Mouse (Mus musculus) brain, embryonic 18.5 days (tissue): ENCODE results near the gene Cxcr6.
"Not testable (repeated sequence)": the region's sequence is repeated elsewhere in the genome, so short reads cannot be mapped to it uniquely, and the experiment has no call there.

Source experiments
- DNase-seq: peaks from one replicate; pipeline ENCODE4 v3.0.0-alpha.2; 2012; ENCODE audit warnings: low read depth, low spot score

Gene Cxcr6

GRCm38 (mm10) chr9:123806267-123806666 lies at the start of gene Cxcr6:
Gene Cxcr6, plus strand, starts transcription at chr9:123806475.
- DNase-seq, result no peak

- no peak for DNase-seq
These were observed 49.5 kb upstream of the Cxcr6 start for GRCm38 (mm10) chr9:123756752-123757151.

GRCm38 (mm10) chr9:123757326-123757725 lies 48.9 kb upstream of the Cxcr6 start:
- no peak for DNase-seq

- DNase-seq, result no peak
These were observed 48.1 kb upstream of the Cxcr6 start for GRCm38 (mm10) chr9:123758156-123758555.

- no peak for DNase-seq
These were observed 47.6 kb upstream of the Cxcr6 start for GRCm38 (mm10) chr9:123758645-123759044.

- DNase-seq, result no peak
These were observed 45.5 kb upstream of the Cxcr6 start for GRCm38 (mm10) chr9:123760806-123761205.

GRCm38 (mm10) chr9:123762886-123763285 lies 43.4 kb upstream of the Cxcr6 start:
- no peak for DNase-seq

GRCm38 (mm10) chr9:123763771-123764170 lies 42.5 kb upstream of the Cxcr6 start:
- DNase-seq, result no peak

- DNase-seq, result no peak
These were observed 39.3 kb upstream of the Cxcr6 start for GRCm38 (mm10) chr9:123766996-123767395.

- no peak for DNase-seq
These were observed 37.8 kb upstream of the Cxcr6 start for GRCm38 (mm10) chr9:123768443-123768842.

GRCm38 (mm10) chr9:123769532-123769931 lies 36.7 kb upstream of the Cxcr6 start:
- DNase-seq, result no peak

GRCm38 (mm10) chr9:123773299-123773698 lies 33.0 kb upstream of the Cxcr6 start:
- DNase-seq, result not testable (repeated sequence)

- no peak for DNase-seq
These were observed 17.3 kb upstream of the Cxcr6 start for GRCm38 (mm10) chr9:123788855-123789529.

GRCm38 (mm10) chr9:123796174-123796573 lies 10.1 kb upstream of the Cxcr6 start:
- no peak for DNase-seq

GRCm38 (mm10) chr9:123801527-123801926 lies 4.7 kb upstream of the Cxcr6 start:
- no peak for DNase-seq

GRCm38 (mm10) chr9:123802421-123802820 lies 3.9 kb upstream of the Cxcr6 start:
- DNase-seq, result no peak

GRCm38 (mm10) chr9:123802896-123803295 lies 3.4 kb upstream of the Cxcr6 start:
- no peak for DNase-seq

GRCm38 (mm10) chr9:123805241-123805640 lies 1.0 kb upstream of the Cxcr6 start:
- no peak for DNase-seq

- no peak for DNase-seq
These were observed 2.3 kb downstream of the Cxcr6 start for GRCm38 (mm10) chr9:123808583-123808982.

GRCm38 (mm10) chr9:123811831-123812230 lies 5.6 kb downstream of the Cxcr6 start:
- DNase-seq, result no peak

GRCm38 (mm10) chr9:123814326-123814725 lies 8.1 kb downstream of the Cxcr6 start:
- DNase-seq, result no peak

GRCm38 (mm10) chr9:123814821-123815220 lies 8.5 kb downstream of the Cxcr6 start:
- DNase-seq, result no peak

GRCm38 (mm10) chr9:123815444-123815843 lies 9.2 kb downstream of the Cxcr6 start:
- no peak for DNase-seq

GRCm38 (mm10) chr9:123815996-123816395 lies 9.7 kb downstream of the Cxcr6 start:
- no peak for DNase-seq
